Mouse (Mus musculus) MEL (cell line): ENCODE results near the gene Pnpla2.

Experiments
- CTCF ChIP-seq, 3 experiments: IDR thresholded peaks in 2 of 3; conservative IDR thresholded peaks in 1 of 3; 2 replicates each; pipeline ENCODE4 v1.5.1; 2011 to 2012; ENCODE audit warnings: low read length in 3 of 3, low read depth in 2 of 3, mild to moderate bottlenecking in 2 of 3, improper control_type of control experiment in 1 of 3, inconsistent platforms in 1 of 3, mixed read lengths in 1 of 3, moderate library complexity in 1 of 3; ENCODE audit not compliant: control insufficient read depth in 1 of 3, insufficient read depth in 1 of 3, poor library complexity in 1 of 3, severe bottlenecking in 1 of 3
- EP300 ChIP-seq, 2 experiments: IDR thresholded peaks; 2 replicates each; pipeline ENCODE4 v1.6.1; 2011; ENCODE audit warnings: improper control_type of control experiment in 2 of 2, low read length in 2 of 2, low read depth in 1 of 2, mild to moderate bottlenecking in 1 of 2
- ETS1 ChIP-seq: IDR thresholded peaks from 2 replicates; pipeline ENCODE4 v1.6.1; 2012; ENCODE audit warnings: low read depth, mild to moderate bottlenecking, inconsistent platforms, low read length, improper control_type of control experiment, moderate library complexity
- MYC ChIP-seq: IDR thresholded peaks from 2 replicates; pipeline ENCODE4 v1.6.1; 2011; ENCODE audit warnings: low read depth, mild to moderate bottlenecking, low read length, improper control_type of control experiment, moderate library complexity
- POLR2A ChIP-seq, 2 experiments: IDR thresholded peaks; 2 replicates each; pipeline ENCODE4 v1.6.1; 2011 to 2012; ENCODE audit warnings: low read length in 2 of 2, mild to moderate bottlenecking in 2 of 2, control low read depth in 1 of 2, improper control_type of control experiment in 1 of 2, low read depth in 1 of 2, moderate library complexity in 1 of 2; ENCODE audit not compliant: control insufficient read depth in 1 of 2, insufficient read depth in 1 of 2, poor library complexity in 1 of 2
- RAD21 ChIP-seq: IDR thresholded peaks from 2 replicates; pipeline ENCODE4 v1.6.1; 2011; ENCODE audit warnings: mild to moderate bottlenecking, low read depth, low read length, improper control_type of control experiment
- RCOR1 ChIP-seq: IDR thresholded peaks from 2 replicates; pipeline ENCODE4 v1.6.1; 2012; ENCODE audit warnings: low read depth, mild to moderate bottlenecking, inconsistent platforms, low read length, improper control_type of control experiment
- UBTF ChIP-seq: IDR thresholded peaks from 2 replicates; pipeline ENCODE4 v1.6.1; 2012; ENCODE audit warnings: low read depth, mild to moderate bottlenecking, inconsistent platforms, low read length, improper control_type of control experiment, moderate library complexity, borderline replicate concordance; ENCODE audit not compliant: insufficient read depth
- USF1 ChIP-seq: IDR thresholded peaks from 2 replicates; pipeline ENCODE4 v1.6.1; 2014; ENCODE audit warnings: low read depth, mild to moderate bottlenecking, inconsistent platforms, low read length, improper control_type of control experiment, moderate library complexity
- ZC3H11A ChIP-seq: IDR thresholded peaks from 2 replicates; pipeline ENCODE4 v1.6.1; 2012; ENCODE audit warnings: low read depth, mild to moderate bottlenecking, inconsistent platforms, low read length, improper control_type of control experiment
- ZKSCAN1 ChIP-seq: IDR thresholded peaks from 2 replicates; pipeline ENCODE4 v1.6.1; 2012; ENCODE audit warnings: low read depth, mild to moderate bottlenecking, inconsistent platforms, low read length, improper control_type of control experiment, moderate library complexity
- ZNF384 ChIP-seq: IDR thresholded peaks from 2 replicates; pipeline ENCODE4 v1.6.1; 2012; ENCODE audit warnings: low read depth, mild to moderate bottlenecking, inconsistent platforms, low read length, improper control_type of control experiment

- TF ChIP-seq CTCF (IDR thresholded peaks at IDR 0.05 in 2 of 3, conservative IDR thresholded peaks at IDR 0.05 in 1 of 3; ENCODE audit: control insufficient read depth in 1 of 3, insufficient read depth in 1 of 3, low read depth in 2 of 3, low read length in 3 of 3, poor library complexity in 1 of 3, severe bottlenecking in 1 of 3) (no peak), ZNF384 (no peak), RCOR1 (no peak), EP300 (IDR thresholded peaks at IDR 0.05; ENCODE audit: low read depth in 1 of 2, low read length in 2 of 2) (no peak), MYC (no peak), POLR2A (IDR thresholded peaks at IDR 0.05; ENCODE audit: control insufficient read depth in 1 of 2, insufficient read depth in 1 of 2, low read depth in 1 of 2, low read length in 2 of 2, poor library complexity in 1 of 2) (no peak), ZKSCAN1 (no peak), USF1 (no peak), ETS1 (no peak), ZC3H11A (no peak), UBTF (no peak), RAD21 (no peak)
Observed at GRCm38 (mm10) chr7:141405466-141405865, 49.5 kb upstream of the Pnpla2 start.
